Mouse (Mus musculus) lung, adult 2 months (tissue): Measurements from ENCODE around the gene Slu7. TPM values are rescaled to one million over a fixed set of nuclear protein-coding genes. Genes with fewer than 3 reads are reported as not detected.

ENCODE experiments used
- DNase-seq: peaks from one replicate; pipeline ENCODE4 v3.0.0; 2022
- H3K4me1 ChIP-seq: fragments of 200-500 bp; 2 replicates; pipeline ENCODE4 v1.6.1; 2011; ENCODE audit warnings: low read length; ENCODE audit not compliant: control insufficient read depth, insufficient read depth
- H3K4me3 ChIP-seq: fragments of 200-500 bp; replicated peaks from 2 replicates; pipeline ENCODE3; 2011; ENCODE audit warnings: low read depth, mild to moderate bottlenecking, control low read depth, low read length; ENCODE audit errors: extremely low read depth
- CTCF ChIP-seq: fragments of 200-500 bp; IDR thresholded peaks from 2 replicates; pipeline ENCODE4 v1.5.1; 2011; ENCODE audit warnings: mild to moderate bottlenecking, low read length, control low read depth; ENCODE audit not compliant: insufficient read depth
- POLR2A ChIP-seq: fragments of 200-500 bp; IDR thresholded peaks from 2 replicates; pipeline ENCODE4 v1.6.1; 2011; ENCODE audit warnings: low read depth, mild to moderate bottlenecking, control low read depth, low read length, borderline replicate concordance; ENCODE audit errors: extremely low read depth
- WGBS: fragments of 180-500 bp; shearing (Covaris S2); methylation state at CpG from one replicate; pipeline ENCODE4 v1.1.7; 2018; 5-methylcytosine and 5-hydroxymethylcytosine counted together
- polyA plus RNA-seq: library from polyadenylated mRNA; depleted of rRNA; stranded (reverse); fragments of >200 nt; gene quantifications from 2 replicates; pipeline ENCODE4 v1.2.3, GENCODE M21; 2012; rRNA removed

The Slu7 gene
- polyA plus RNA-seq, 1 experiment = 6.0 TPM

DNA sequence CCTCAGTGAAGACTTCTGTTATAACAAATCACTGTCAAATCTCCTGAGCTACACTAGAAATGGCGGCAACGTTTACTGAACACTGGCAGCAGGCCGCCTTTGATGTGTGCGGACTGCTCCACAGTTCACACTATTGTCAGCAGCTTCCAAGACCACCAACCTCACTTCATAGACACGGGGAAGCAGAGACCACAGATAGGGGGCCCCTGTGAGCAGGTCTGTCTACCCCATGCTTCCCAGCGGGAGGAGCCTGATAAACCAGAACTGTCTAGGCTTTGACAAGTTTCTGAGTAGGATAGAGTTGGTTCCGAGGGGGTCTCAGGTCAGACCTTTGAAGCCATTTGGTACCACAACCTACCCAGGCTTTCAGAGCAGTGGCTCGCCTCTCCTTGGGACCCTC is 61.5 kb downstream of the Slu7 start:
- no peak for DNase-seq
- H3K4me3 ChIP-seq = no peak overlapping the region
- no peaks in the 10 kb centered on the region for H3K4me1 ChIP-seq
- no peak for TF ChIP-seq POLR2A
- TF ChIP-seq CTCF = no peak
- 67% methylated on average over 8 of the region's 8 CpGs for WGBS

DNA sequence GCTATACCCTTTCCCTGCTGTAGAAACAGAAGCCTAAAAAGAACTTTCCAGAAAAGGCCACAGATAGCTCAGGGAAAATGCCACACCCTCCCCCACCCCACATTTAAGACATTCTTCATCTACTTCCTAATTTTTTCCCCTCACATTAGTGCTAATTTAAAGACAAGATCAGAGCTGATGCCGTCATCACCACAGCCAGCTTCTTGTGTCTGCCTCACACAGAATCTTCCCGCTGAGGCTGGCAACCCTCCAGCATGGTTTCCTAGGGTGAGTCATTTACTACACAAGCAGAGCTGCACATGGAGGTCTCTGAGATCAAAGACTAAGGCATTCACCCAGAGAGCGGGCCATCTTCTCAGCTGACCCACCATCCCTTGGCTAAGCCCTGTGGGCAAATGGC is 62.0 kb downstream of the Slu7 start:
- 19% methylated on average over 3 of the region's 3 CpGs for WGBS
- no peaks in the 10 kb centered on the region for H3K4me1 ChIP-seq
- no peak overlapping the region for H3K4me3 ChIP-seq
- no peak for DNase-seq
- TF ChIP-seq CTCF = no peak
- TF ChIP-seq POLR2A = no peak

Other genes with a start within 250 kb of the Slu7 start
- 4.3 and 15.4 TPM in 2 replicates for gene Pttg1, start 7.5 kb upstream of the Slu7 start, polyA plus RNA-seq
- gene C1qtnf2, start 40.5 kb downstream of the Slu7 start, polyA plus RNA-seq = 35.1 and 62.4 TPM in 2 replicates
- gene Ccnjl, start 95.0 kb downstream of the Slu7 start, polyA plus RNA-seq = 3.7 and 3.8 TPM in 2 replicates
- 0.24 and 0.38 TPM in 2 replicates for gene 4933415A04Rik, start 153.3 kb downstream of the Slu7 start, polyA plus RNA-seq
- gene Fabp6, start 167.8 kb downstream of the Slu7 start, polyA plus RNA-seq = 0.34 TPM in 1 of 2 replicates, not detected in the other
- gene Pwwp2a, start 248.3 kb downstream of the Slu7 start, polyA plus RNA-seq = 10.6 and 16.0 TPM in 2 replicates